Mouse (Mus musculus): ENCODE measurements around the gene Nedd4.

The Nedd4 gene

DNA sequence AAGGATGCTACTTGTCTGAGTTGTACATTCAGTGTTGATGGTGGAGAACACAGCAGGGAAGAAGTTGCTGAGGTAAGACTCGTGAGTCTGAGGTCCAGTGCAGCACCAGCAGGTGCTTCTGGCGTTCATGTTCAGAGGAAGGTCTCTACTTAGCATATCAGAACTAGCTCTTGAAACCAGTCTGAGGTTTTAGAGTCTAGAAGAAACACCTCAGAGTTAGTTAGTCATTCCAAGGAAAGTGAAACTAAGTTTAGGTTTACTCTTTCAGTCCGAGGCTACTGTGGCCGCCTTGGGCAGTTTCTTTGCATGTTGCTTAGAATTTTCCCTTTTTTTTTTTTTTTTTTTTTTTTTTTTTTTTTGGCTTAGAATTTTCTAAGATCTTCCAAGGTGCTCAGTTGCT is 16.6 kb downstream of the Nedd4 start:
- in situ Hi-C loops (cut with MboI), result no loop called here

DNA sequence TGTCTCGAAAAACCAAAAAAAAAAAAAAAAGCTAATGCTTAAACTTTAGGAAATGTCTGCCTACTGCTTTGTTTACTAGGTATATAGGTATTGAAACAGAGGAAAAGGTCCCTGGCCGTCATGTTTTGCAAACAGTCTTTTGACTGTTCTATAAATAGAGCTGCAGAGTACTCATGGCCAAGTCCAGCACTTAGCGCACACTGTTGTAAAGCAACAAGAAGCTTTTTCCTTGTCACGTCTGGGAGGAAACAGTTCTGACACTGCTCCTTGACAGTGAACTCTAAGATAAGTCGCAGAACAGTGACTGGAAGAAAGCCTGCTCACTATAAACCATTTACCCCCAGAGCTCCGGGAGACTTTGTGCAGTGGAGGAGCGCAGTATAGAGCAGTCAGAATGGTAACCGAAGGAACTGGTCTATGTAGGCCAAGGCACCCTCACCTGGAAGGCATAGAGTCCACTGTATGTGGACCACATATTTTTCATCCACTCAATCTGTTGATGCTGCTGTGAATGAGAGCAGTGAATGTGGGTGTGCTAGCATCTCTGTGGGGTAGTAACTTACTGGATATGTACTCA is 19.6 kb downstream of the Nedd4 start:
- in situ Hi-C loops (cut with MboI), result no loop called here

DNA sequence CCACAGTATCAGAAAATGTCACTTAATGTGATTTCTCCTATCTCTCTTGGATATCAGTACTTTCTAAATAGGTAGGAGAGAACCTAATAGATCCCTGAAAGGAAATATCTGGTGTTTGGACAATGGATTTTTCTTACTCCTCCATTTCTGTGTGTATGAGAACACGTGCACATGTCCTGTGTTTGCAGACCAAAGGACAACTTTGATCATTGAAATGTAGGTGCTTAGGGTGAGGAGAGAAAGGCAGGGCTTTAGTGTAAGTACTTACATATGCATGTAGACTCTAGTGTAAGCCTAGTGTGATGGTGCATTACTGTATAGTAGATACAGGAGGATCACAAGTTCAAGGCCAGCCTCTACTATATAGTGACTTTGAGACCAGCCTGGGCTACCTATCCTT is 21.1 kb downstream of the Nedd4 start:
- in situ Hi-C loops (cut with MboI), result no loop called here

DNA sequence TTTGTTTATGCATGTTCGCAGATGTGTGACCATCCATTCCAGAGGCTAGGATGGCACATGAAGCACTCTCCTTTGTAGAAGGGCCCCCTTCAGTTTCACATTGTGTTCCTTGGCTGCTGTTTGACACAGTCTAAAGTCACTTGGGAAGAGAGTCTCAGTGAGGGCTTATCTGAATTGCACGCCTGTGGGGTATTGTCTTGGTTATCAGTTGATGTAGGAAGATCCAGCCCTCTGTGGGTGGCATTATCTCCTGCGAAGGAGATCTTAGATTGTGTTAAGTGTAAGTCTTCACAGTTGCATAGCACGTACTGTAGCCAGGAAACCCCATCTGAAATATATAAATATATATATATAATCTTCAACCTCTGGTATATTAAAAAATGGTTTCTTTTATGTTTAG is 23.1 kb downstream of the Nedd4 start:
- in situ Hi-C loops (cut with MboI), result no loop called here

DNA sequence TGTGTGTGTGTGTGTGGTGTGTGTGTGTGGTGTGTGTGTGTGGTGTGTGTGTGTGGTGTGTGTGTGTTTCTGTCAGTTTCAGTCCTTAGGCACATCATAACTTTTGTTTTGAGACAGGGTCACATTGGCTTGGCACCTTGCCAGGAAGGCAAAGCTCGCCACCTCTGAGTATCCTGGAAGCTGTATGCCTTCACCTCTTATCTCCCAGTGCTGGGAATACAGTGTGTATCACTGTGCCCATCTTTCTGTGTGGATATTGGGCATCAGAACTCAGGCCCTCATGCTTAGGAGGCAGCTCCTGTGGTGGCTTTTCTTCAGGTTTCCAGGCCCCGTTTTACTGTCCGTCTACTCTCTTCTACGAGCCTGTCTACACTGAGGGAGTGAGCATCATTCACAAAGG is 24.4 kb downstream of the Nedd4 start:
- in situ Hi-C loops (cut with MboI), result no loop called here

DNA sequence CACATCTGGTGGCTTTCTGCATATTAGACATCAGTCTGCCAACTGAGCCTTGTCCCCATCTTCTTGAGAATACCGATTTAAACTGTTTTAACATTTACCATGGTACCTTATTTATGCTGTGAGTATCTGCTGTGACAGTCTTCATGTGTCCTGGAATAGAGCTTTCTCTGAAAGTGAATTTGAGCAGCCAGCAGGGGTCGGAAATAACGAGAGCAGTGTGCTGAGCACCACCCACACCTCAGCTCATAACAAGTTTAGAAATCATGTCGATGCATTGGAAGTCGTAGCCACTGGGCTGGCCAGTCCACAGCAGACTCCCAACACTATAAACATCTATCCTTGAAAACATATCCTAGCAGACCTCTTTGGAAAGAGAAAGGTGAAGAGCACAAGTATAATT is 27.4 kb downstream of the Nedd4 start:
- in situ Hi-C loops (cut with MboI), result no loop called here

DNA sequence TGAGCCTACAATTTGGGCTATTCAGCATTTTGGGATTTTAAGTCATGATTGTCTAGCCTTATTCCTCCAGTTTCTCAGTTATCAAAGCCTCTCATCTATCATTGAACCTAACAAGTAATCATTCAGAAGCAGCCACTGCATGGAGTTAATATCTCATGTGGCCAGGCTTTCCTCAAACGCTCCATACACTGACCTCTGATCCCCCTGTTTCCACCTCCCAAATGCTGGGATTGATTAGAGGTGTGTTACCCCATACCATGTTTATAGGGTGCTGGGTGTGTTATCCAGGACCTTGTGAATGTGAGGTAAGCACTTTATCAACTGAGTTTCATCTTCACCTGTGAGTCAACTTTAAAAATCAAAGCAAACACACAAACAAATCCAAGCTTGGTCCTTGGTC is 28.7 kb downstream of the Nedd4 start:
- in situ Hi-C loops (cut with MboI), result no loop called here

DNA sequence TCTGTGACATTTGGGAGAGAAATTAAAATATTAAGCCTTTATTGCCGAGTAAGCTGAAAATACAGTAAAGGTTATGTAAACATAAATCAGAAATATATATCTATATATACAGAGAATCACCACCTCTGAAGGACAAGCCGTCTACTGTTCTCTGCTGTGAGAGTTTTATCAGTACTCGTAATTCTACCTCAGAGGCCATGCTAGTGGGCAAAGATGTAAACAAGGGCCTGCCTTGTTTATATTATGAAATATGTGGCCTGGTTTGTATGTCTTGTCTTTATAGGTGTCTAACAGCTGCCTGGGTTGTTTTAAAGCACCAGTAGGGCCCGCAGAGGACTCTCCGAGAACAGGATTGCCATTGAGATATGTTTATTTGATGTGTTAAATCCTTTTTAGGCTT is 29.8 kb downstream of the Nedd4 start:
- in situ Hi-C loops (cut with MboI), result no loop called here

DNA sequence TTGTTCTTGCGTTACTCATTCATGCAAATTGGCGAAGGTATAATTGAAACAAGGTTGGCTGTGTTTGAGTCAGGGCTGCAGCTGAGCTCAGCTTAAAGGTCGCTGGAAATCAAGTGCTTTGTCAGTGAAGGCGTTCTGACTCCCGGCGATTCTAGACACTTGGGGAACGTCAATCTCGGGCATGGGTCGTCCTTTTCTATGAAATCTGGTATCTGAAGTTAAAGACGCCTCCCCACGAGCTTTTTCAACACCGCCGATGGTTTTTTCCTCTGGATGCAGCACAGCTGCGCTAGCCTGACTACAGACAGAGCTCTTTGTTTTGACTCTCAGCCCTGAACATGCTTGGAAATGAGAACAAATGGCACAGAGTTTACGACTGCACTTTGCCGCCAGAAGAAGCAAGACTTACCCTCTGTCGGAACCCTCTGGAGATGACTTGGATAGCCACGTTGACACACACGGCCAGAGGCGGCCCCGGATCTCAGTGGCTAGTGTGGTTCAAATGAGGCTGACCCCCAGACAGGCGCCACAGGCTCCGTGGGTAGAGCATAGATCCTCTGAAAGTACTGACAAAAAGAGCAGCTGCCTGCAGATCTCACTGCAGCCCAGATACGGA is 31.0 kb downstream of the Nedd4 start:
- in situ Hi-C loops (cut with MboI), result no loop called here

DNA sequence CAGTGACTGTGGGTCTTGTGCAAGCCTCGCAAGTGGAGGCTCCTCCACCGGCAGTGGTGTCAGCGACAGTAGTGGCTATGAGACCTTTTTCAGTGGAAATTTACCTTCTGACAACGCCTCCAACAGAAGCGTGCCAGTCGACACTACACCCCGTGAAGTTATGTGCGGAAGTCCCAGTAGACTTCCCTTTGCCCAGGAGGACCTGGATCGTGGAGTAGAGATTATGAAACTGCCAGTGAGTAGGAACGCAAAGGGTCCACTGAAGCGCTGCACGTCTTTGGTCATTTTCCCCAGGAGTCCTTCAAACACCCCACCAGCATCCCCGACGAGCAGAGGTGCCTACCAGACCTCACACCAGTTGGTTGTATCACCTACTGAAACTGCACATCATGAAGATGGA is 31.7 kb downstream of the Nedd4 start:
- in situ Hi-C loops (cut with MboI), result no loop called here

DNA sequence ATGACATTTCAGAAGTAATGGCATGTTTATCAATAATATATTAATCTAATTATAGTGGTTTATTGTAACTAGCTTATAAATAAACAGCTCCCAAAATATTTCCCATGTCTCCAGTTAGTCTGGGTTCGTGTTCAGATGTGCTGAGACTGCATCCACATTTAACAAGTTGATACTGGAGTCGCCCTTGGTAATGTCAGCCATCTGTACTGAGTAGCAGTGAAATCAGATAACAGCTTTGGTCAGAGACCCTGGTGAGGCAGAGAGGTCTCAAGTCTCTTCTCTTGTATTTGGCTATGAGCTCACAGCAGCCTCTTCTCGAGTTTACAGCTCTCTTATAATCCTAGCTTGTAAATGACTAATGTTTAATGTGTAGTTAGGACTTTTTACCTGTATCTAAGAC is 34.4 kb downstream of the Nedd4 start:
- in situ Hi-C loops (cut with MboI), result no loop called here

DNA sequence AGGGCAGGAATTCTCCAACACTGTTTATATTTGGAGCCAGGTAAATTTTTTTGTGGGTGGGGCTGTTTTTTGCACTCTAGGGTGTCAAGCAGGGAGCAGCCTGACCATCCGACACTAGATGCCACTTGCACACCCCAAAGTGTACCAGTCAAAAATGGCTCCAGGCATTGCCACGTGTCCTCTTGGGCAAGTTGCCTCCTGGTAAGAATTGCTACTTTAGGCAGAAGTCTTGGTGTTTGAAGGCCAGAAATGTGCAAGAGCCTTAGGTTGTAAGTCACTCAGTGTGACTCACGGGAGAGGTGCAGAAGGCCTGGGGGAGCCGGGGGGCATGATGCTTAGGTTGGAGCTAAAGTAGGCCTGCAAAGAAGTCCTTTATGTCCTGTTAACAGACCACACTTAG is 35.6 kb downstream of the Nedd4 start:
- in situ Hi-C loops (cut with MboI), result no loop called here

DNA sequence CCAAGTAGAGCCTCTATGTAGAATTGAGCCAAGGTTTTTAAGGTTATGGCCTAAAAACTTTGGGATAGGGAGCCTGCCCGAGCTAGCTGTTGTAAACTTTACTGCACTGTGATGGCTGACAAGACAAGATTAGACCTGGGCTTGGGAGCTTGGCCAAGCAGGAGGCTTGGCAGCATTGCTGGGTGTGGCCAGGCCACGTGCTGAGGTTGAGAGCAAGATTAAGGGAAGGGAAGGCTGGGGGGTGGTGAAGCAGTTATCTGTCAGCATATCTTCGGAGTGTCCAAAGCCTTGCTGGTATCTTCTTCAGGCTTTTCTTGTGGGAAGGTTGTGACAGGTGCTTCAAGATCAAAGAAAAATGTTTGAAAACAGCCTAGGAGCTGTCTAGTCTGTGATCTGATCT is 37.6 kb downstream of the Nedd4 start:
- in situ Hi-C loops (cut with MboI), result no loop called here

DNA sequence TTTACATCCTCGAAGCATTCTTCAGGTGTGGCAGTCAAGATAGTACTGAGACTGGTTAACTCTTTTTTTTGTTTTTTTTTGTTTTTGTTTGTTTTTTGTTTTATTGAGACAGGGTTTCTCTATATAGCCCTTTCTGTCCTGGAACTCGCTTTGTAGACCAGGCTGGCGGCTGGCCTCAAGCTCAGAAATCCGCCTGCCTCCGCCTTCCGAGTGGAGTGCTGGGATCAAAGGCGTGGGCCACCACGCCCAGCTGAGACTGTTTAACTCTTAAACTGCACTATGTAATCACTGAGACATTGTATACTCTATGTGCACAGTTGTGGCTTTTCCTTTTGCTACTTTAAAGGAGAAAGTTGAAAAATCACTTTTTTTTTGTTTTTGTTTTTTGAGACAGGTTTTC is 39.3 kb downstream of the Nedd4 start:
- in situ Hi-C loops (cut with MboI), result no loop called here

DNA sequence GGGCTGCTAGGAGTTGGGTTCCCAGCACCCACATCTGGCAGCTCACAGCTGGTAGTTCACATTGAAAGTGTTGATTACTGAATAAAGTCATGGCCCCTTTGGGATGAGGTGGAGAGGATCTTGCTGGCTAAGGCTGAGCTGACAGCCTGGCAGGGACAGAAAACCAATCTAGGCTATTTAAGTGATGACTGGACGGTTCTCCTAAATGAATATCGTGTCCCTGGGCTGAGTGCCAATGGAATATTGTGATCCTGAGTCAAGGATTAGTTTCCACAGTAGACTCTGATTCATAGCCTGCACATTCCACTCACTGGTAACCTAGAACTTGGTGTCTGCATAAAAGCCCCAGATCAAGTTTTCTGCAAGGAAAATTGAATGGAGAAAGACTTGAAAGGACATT is 39.9 kb downstream of the Nedd4 start:
- in situ Hi-C loops (cut with MboI), result no loop called here

DNA sequence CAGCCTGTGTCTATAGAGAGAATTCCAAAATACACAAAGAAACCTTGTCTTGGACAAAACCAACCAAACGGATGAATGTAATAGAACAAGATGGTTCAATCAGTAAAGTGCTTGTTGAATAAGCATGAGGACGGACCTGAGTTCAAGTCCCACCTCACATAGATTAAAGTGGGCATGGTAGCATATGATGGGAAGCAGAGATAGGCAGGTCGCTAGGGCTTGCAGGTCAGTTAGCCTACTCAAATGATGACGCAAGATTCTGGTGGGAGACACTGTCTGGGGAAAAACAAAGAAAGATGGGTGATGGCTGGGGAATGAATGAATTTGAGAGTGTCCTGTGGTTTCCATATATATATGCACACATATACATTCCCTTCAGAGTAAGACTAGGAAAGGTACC is 41.0 kb downstream of the Nedd4 start:
- in situ Hi-C loops (cut with MboI), result no loop called here

DNA sequence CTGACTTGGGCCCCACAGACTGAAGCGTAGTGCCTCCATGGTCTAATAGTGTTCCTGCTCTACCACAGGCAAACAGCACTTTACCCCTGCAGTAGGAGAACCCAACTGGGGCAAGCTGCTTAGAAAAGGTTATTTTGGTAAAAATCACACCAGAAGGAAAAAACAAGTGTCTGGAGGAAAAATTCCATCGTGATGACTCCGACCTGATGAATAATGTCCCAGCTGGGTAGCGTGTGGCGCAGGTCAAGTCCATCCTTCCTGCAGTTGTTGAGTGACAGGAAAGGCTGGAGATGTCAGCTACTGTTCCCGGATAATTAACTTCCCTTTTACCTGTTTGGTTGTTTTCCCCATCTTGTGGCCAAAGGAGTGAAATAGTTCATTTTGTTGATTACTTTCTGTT is 41.6 kb downstream of the Nedd4 start:
- in situ Hi-C loops (cut with MboI), result no loop called here

DNA sequence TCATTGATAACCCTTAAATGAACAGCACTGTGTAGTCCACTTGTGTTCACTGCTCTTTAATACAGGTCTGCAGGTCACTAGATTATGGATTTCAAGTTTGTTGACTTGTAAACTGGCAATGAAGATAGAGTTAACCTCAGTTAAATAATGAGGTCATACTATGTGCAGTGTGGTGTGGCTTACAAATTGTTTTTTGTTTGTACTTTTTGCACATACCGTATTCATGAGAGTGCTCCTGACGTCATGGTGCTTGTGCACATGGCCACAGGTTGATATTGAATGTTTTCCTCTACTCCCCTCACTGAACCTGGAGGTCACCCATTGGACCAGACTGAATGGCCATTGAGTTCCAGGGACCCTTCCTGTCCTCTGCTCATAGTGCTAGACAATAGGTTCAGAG is 43.1 kb downstream of the Nedd4 start:
- in situ Hi-C loops (cut with MboI), result no loop called here

DNA sequence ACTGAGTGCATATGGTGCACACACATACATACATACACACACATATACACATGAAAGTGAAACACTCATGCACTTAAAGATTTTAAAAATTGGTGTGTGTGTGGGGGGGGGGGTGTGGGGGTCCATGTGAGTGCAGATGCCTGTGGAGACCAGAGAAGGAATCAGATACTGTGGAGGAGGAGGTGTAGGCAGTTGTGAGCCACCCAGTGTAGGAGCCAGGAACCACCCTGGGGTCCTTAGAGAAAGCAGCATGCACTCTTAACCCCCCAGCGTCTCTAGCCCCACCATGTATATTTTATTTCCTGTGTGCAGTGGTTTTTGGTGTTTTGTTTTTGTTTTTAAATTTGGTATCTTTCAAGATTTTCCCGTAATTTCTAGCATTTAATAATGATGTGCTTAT is 45.9 kb downstream of the Nedd4 start:
- in situ Hi-C loops (cut with MboI), result no loop called here

DNA sequence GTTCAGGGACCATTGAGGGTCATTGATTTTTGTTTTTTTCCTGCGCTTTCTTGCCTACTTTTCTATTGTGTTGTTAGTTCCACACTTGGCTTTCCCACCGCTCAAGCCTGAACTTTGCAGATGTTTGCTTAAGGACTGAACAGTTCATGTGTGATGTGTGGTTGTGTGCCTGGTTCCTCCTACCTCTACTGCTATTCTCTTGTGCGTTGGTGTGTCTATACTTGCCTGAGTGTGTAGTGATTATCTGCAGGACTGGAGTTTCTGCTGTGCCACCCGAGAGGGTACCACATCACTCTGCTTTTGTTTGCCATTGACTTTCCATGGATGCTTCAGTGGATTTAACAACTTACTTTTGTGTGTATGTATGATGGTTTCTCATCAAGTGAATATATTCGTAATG is 46.5 kb downstream of the Nedd4 start:
- in situ Hi-C loops (cut with MboI), result no loop called here

DNA sequence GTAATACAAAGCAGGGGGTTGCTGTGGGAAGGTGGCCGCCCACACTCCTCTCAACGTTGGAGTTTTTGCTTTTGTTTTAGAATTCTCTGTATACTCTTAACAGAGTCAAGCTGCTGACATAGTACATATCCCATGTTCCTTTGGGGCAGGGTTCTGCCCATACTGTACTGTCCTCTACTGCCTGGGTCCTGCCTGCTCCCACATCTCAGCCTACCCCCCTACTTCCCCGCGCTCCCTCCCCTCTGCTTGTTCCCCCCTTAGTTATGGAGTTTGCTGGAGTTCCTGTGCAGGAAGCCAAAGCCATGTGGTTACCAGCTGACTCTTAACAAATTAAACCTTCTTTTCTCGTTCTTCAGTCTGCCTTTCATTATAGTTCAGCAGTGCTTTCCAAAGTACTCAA is 47.9 kb downstream of the Nedd4 start:
- in situ Hi-C loops (cut with MboI), result no loop called here

DNA sequence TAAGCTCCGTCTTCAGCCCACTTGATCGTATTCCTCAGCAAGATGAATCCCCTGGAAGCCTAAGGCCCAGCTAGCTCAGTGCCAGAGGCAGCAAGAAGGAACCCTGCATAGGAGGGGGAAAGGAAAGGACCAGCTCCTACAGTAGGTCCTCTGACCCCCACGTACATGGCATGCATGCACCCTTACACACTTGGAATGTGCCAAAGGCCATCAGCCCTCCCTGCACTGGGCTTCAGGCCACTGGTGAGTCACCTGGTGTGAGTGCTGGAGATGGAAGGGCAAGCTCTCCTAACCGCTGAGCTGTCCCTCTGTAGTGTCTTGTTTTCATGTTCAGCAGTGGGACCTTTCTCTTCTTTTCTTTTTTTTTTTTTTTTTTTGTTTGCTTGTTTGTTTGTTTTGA is 52.8 kb downstream of the Nedd4 start:
- in situ Hi-C loops (cut with MboI), result no loop called here

DNA sequence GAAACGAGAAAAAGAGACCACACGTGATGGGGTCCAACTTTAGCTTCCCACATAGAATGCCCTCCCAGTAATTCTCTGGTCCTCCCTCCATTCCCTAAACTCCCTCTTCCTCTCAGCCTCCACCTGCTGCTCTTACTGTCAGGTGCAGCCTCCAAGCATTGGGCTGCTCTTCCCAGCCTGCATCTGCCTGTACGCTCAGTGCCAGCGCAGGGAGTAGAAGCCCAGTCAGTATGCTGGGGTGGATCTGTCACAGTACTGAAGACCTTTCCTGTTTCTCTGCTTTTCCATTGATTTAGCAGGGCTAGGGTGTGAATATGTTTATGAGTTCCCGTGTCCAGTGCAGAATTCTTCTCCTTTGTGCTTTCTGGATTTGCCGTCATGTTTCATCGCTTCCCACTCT is 54.1 kb downstream of the Nedd4 start:
- in situ Hi-C loops (cut with MboI), result no loop called here

DNA sequence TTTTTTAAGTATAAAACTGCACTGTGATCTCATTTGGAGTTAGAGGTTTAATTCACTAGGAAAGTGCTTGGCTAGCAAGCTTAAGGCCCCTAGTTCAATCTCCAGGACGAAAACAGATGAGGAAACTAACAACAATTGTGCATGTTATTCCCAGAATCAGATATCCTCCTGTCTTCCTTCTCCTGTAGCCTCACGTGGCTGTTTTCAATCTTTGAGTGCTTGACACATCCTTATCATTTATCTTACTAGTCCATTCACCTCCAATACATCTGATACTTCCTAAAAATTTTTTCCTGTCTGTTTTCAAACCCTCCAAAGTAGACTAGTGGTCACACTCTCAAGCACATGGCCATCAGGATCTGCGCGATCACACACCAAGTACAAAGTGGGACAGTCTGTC is 57.0 kb downstream of the Nedd4 start:
- in situ Hi-C loops (cut with MboI), result no loop called here

DNA sequence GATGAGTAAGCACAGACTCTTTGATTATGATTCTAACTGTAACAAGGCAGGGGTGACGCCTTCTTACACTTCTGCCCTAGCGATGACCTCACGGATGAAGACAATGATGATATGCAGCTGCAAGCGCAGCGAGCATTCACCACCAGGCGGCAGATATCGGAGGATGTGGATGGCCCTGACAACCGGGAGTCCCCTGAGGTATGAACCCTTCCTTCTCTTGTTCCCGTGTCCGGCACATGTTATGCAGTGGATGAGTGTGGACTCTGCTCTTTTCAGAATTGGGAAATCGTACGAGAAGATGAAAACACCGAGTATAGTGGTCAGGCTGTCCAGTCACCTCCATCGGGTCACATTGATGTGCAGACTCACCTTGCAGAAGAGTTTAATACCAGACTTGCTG is 59.1 kb downstream of the Nedd4 start:
- in situ Hi-C loops (cut with MboI), result no loop called here
